Mouse (Mus musculus): ENCODE measurements at regions not wholly inside any gene's neighbourhood (a gene's known extent, or its start where the extent isn't known, plus 50 kb on each side); places are given as distances from the start of the nearest gene placed in this dataset.

GRCm38 (mm10) chr10:96761601-96762000 is 144.8 kb downstream of the Btg1 start:
- H3K4me3 ChIP-seq (replicated peaks; ENCODE audit: extremely low read depth, low read depth, low read length) = no peak overlapping the region
- 86% methylated on average over 8 of the region's 8 CpGs for WGBS
- no peak for DNase-seq
- TF ChIP-seq POLR2A (IDR thresholded peaks at IDR 0.05; ENCODE audit: borderline replicate concordance, extremely low read depth, low read depth, low read length) (no peak), CTCF (IDR thresholded peaks at IDR 0.05; ENCODE audit: insufficient read depth, low read length) (no peak)
- peaks cover under 1% of the 10 kb centered on the region for H3K4me1 ChIP-seq (ENCODE audit: control insufficient read depth, insufficient read depth, low read length)

GRCm38 (mm10) chr10:96765626-96766025 is 148.8 kb downstream of the Btg1 start:
- TF ChIP-seq CTCF (IDR thresholded peaks at IDR 0.05; ENCODE audit: insufficient read depth, low read length) (no peak), POLR2A (IDR thresholded peaks at IDR 0.05; ENCODE audit: borderline replicate concordance, extremely low read depth, low read depth, low read length) (no peak)
- H3K4me3 ChIP-seq (replicated peaks; ENCODE audit: extremely low read depth, low read depth, low read length) = no peak overlapping the region
- no peak for DNase-seq
- 92% methylated on average over 5 of the region's 5 CpGs for WGBS
- H3K4me1 ChIP-seq (ENCODE audit: control insufficient read depth, insufficient read depth, low read length) = no peaks in the 10 kb centered on the region; the same call in 1 of the 2 replicates

- no peaks in the 10 kb centered on the region for H3K4me1 ChIP-seq (ENCODE audit: control insufficient read depth, insufficient read depth, low read length)
- no peak overlapping the region for H3K4me3 ChIP-seq (replicated peaks; ENCODE audit: extremely low read depth, low read depth, low read length)
- TF ChIP-seq CTCF (IDR thresholded peaks at IDR 0.05; ENCODE audit: insufficient read depth, low read length) = no peak
- no peak for TF ChIP-seq POLR2A (IDR thresholded peaks at IDR 0.05; ENCODE audit: borderline replicate concordance, extremely low read depth, low read depth, low read length)
- 70% methylated on average over 1 of the region's 1 CpGs for WGBS
- DNase-seq = no peak
Measured at GRCm38 (mm10) chr10:96778220-96778619, 161.4 kb downstream of the Btg1 start.

- TF ChIP-seq POLR2A (IDR thresholded peaks at IDR 0.05; ENCODE audit: borderline replicate concordance, extremely low read depth, low read depth, low read length) (no peak), CTCF (IDR thresholded peaks at IDR 0.05; ENCODE audit: insufficient read depth, low read length) (no peak)
- no peak overlapping the region for H3K4me3 ChIP-seq (replicated peaks; ENCODE audit: extremely low read depth, low read depth, low read length)
- 87% methylated on average over 5 of the region's 5 CpGs for WGBS
- H3K4me1 ChIP-seq (ENCODE audit: control insufficient read depth, insufficient read depth, low read length) = no peaks in the 10 kb centered on the region
- no peak for DNase-seq
Measured at GRCm38 (mm10) chr10:96783966-96784365, 167.2 kb downstream of the Btg1 start.

- no peak for DNase-seq
- TF ChIP-seq POLR2A (IDR thresholded peaks at IDR 0.05; ENCODE audit: borderline replicate concordance, extremely low read depth, low read depth, low read length) = no peak
- TF ChIP-seq CTCF (IDR thresholded peaks at IDR 0.05; ENCODE audit: insufficient read depth, low read length) = no peak
- WGBS = 65% methylated on average over 8 of the region's 8 CpGs
- H3K4me1 ChIP-seq (ENCODE audit: control insufficient read depth, insufficient read depth, low read length) = no peaks in the 10 kb centered on the region
- no peak overlapping the region for H3K4me3 ChIP-seq (replicated peaks; ENCODE audit: extremely low read depth, low read depth, low read length)
Measured at GRCm38 (mm10) chr10:96786903-96787571, 170.2 kb downstream of the Btg1 start.

- no peak overlapping the region for H3K4me3 ChIP-seq (replicated peaks; ENCODE audit: extremely low read depth, low read depth, low read length)
- DNase-seq = no peak
- 52% methylated on average over 1 of the region's 1 CpGs for WGBS
- TF ChIP-seq CTCF (IDR thresholded peaks at IDR 0.05; ENCODE audit: insufficient read depth, low read length) (no peak), POLR2A (IDR thresholded peaks at IDR 0.05; ENCODE audit: borderline replicate concordance, extremely low read depth, low read depth, low read length) (no peak)
- H3K4me1 ChIP-seq (ENCODE audit: control insufficient read depth, insufficient read depth, low read length) = no peaks in the 10 kb centered on the region
Measured at GRCm38 (mm10) chr10:96787572-96787946, 170.8 kb downstream of the Btg1 start.

- DNase-seq = no peak
- Histone ChIP-seq H3K4me3 (replicated peaks; ENCODE audit: extremely low read depth, low read depth, low read length) (no peak overlapping the region), H3K4me1 (ENCODE audit: control insufficient read depth, insufficient read depth, low read length) (no peaks in the 10 kb centered on the region)
- 67% methylated on average over 8 of the region's 8 CpGs for WGBS
- no peak for TF ChIP-seq POLR2A (IDR thresholded peaks at IDR 0.05; ENCODE audit: borderline replicate concordance, extremely low read depth, low read depth, low read length)
- TF ChIP-seq CTCF (IDR thresholded peaks at IDR 0.05; ENCODE audit: insufficient read depth, low read length) = no peak
Measured at GRCm38 (mm10) chr10:96788352-96789016, 171.7 kb downstream of the Btg1 start.

GRCm38 (mm10) chr10:96797116-96797515 is 180.3 kb downstream of the Btg1 start:
- TF ChIP-seq POLR2A (IDR thresholded peaks at IDR 0.05; ENCODE audit: borderline replicate concordance, extremely low read depth, low read depth, low read length) (no peak), CTCF (IDR thresholded peaks at IDR 0.05; ENCODE audit: insufficient read depth, low read length) (no peak)
- WGBS = 87% methylated on average over 6 of the region's 6 CpGs

GRCm38 (mm10) chr10:96800801-96801200 is 184.0 kb downstream of the Btg1 start:
- Histone ChIP-seq H3K4me3 (replicated peaks; ENCODE audit: extremely low read depth, low read depth, low read length) (no peak overlapping the region), H3K4me1 (ENCODE audit: control insufficient read depth, insufficient read depth, low read length) (no peaks in the 10 kb centered on the region)
- DNase-seq = no peak
- no peak for TF ChIP-seq CTCF (IDR thresholded peaks at IDR 0.05; ENCODE audit: insufficient read depth, low read length)
- 82% methylated on average over 3 of the region's 3 CpGs for WGBS

More at GRCm38 (mm10) chr10:96797116-96797515, 180.3 kb downstream of the Btg1 start:
- DNase-seq = no peak
- no peaks in the 10 kb centered on the region for H3K4me1 ChIP-seq (ENCODE audit: control insufficient read depth, insufficient read depth, low read length)
- H3K4me3 ChIP-seq (replicated peaks; ENCODE audit: extremely low read depth, low read depth, low read length) = no peak overlapping the region

Data from lung, adult 2 months (tissue).